Mouse (Mus musculus): ENCODE results near the gene Pde3a. TPM values are rescaled to one million over a fixed set of nuclear protein-coding genes. Genes with fewer than 3 reads are reported as not detected.
A peak's percentile ranks its signal among the peaks of the same experiment; 100 is the strongest.

Gene Pde3a
- polyA plus RNA-seq, 1 experiment = 8.9 TPM

DNA sequence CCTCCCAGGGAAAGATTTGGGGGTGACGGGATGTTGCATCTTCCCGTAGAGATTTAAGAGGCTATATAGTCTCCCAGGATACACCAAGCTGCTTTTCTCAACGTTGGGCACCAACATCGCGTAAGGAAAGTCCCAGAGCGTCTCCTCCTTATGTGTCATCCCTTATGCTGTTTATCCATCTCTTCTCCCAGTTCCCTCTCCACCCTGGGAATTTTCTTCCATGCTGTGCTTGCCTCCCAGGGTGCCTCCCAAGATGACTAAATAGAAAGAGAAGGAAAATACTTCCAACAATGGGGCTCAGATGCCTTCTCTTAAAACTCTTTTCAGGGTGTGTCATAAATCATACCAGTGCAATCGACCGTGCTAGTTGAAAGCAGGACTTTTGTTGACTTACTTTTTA, 199.8 kb downstream of the Pde3a start:
- H3K27ac ChIP-seq (ENCODE audit: insufficient read depth, low read length) = peak overlapping the region; percentile 48; the same call in 1 of the 2 replicates
- no peak for TF ChIP-seq POLR2A (IDR thresholded peaks at IDR 0.05; ENCODE audit: low read depth, low read length)
- TF ChIP-seq CTCF (IDR thresholded peaks at IDR 0.05; ENCODE audit: borderline replicate concordance, insufficient read depth, low read length) = no peak
- H3K4me3 ChIP-seq (ENCODE audit: insufficient read depth, low read length) = no peak overlapping the region
- no peaks in the 10 kb centered on the region for H3K4me1 ChIP-seq (ENCODE audit: control insufficient read depth, insufficient read depth, low read length)

DNA sequence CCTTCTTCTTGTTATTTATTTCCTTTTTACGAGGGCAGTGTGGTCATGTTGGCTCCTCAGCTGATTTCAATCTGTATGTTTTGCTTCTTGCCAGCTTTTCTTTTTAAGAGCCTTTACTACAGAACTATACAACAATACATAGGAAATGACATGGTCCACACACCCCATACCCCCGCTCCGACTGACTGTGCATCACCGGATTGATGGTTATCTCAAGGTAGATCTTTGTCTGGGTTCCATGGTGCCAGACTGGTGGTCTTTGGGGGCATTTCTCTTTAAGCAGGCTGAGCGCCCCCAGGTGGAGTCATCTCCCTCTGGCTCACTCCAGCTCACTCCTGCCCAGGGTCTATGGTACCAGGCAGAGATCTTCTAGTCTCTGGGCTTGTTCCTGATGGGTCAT, 206.3 kb downstream of the Pde3a start:
- Histone ChIP-seq H3K4me3 (ENCODE audit: insufficient read depth, low read length) (no peak overlapping the region), H3K27ac (ENCODE audit: insufficient read depth, low read length) (no peak overlapping the region), H3K4me1 (ENCODE audit: control insufficient read depth, insufficient read depth, low read length) (no peaks in the 10 kb centered on the region)
- no peak for TF ChIP-seq POLR2A (IDR thresholded peaks at IDR 0.05; ENCODE audit: low read depth, low read length)
- no peak for TF ChIP-seq CTCF (IDR thresholded peaks at IDR 0.05; ENCODE audit: borderline replicate concordance, insufficient read depth, low read length)

DNA sequence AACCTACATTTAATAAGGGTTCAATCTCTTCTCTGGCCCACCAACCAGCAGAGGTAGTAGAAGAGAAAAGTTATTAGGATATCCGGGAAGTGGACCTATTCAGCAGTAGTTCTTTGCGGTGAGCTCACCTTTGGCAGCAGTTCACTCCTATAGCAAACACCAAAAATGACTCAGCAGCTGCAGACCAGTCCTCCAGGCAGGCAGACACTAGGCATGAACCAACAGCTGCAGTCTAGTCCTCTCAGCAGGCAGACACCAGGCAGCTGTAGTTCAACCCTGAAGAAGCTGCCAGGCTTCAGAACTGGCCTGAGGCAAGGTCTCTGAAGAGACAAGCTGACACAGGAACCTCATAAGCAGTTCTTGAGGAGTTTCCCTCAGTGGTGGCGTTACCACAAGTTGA, 207.5 kb downstream of the Pde3a start:
- Histone ChIP-seq H3K4me3 (ENCODE audit: insufficient read depth, low read length) (no peak overlapping the region), H3K4me1 (ENCODE audit: control insufficient read depth, insufficient read depth, low read length) (no peaks in the 10 kb centered on the region), H3K27ac (ENCODE audit: insufficient read depth, low read length) (no peak overlapping the region)
- no peak for TF ChIP-seq CTCF (IDR thresholded peaks at IDR 0.05; ENCODE audit: borderline replicate concordance, insufficient read depth, low read length)
- no peak for TF ChIP-seq POLR2A (IDR thresholded peaks at IDR 0.05; ENCODE audit: low read depth, low read length)

DNA sequence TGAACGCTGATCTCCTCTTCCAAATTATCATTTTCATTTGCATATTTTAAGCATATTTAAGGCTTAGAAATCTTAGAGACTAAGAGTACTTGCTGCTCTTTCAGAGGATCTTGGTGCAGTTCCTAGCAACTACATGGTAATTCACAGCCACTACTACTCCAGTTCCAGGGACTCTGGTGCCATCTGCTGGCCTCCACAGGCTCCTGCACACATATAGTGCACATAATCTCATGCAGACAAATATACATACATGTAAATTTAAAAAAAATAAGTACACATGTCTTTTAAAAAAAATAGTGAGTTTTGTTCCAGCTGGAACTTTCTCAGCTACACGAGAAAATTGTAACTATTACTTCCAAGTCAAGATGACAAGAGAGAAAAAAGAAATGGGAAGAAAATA, 221.2 kb downstream of the Pde3a start:
- no peak overlapping the region for H3K27ac ChIP-seq (ENCODE audit: insufficient read depth, low read length)
- TF ChIP-seq CTCF (IDR thresholded peaks at IDR 0.05; ENCODE audit: borderline replicate concordance, insufficient read depth, low read length) (no peak), POLR2A (IDR thresholded peaks at IDR 0.05; ENCODE audit: low read depth, low read length) (no peak)
- 0 out of 2 replicates have a peak, but pooled peaks cover 3% of the 10 kb centered on the region for H3K4me1 ChIP-seq (ENCODE audit: control insufficient read depth, insufficient read depth, low read length)
- no peak overlapping the region for H3K4me3 ChIP-seq (ENCODE audit: insufficient read depth, low read length)

DNA sequence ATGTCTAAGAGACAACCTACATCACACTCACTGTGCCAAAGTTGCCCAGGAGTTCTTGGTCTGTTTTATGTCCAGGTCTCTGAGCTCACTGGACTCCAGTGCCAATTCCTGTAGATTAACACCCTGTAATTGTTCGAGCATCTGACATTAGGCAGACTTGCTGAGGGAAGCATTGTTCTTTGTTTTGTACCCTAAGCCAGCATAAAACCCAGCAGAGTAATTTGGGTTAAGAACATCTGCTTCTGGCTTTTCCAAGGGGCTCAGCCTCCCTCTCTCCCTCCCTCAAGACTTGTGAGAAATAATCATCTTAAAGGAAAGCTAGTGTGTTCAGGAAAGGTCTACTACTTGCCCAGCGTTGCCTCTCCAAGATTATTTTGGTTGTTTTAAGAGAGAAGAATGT, 225.2 kb downstream of the Pde3a start:
- no peak for TF ChIP-seq POLR2A (IDR thresholded peaks at IDR 0.05; ENCODE audit: low read depth, low read length)
- no peak for TF ChIP-seq CTCF (IDR thresholded peaks at IDR 0.05; ENCODE audit: borderline replicate concordance, insufficient read depth, low read length)
- Histone ChIP-seq H3K4me1 (ENCODE audit: control insufficient read depth, insufficient read depth, low read length) (0 out of 2 replicates have a peak, but pooled peaks cover 3% of the 10 kb centered on the region), H3K27ac (ENCODE audit: insufficient read depth, low read length) (peak overlapping the region; percentile 18; the same call in 1 of the 2 replicates), H3K4me3 (ENCODE audit: insufficient read depth, low read length) (no peak overlapping the region)

DNA sequence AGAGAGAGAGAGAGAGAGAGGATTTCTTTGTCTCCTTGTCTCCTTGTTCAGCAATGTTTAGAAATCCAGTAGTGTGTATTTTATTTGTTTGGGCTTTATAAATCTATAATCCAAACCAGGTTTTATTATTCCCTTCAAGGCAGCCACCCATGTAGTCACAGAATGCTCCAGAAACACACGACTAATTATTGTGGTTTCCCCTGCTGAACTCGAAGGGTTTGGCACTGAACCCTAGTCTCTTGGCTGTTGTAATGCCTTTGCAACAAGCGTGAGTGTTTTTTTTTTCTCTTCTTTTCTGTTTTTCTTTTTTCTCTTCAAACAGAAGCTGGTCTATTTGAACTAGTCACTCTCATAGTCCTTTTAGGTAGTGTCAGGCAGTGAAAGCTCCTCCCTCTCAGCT, 225.6 kb downstream of the Pde3a start:
- Histone ChIP-seq H3K27ac (ENCODE audit: insufficient read depth, low read length) (no peak overlapping the region; the same call in 1 of the 2 replicates), H3K4me3 (ENCODE audit: insufficient read depth, low read length) (no peak overlapping the region), H3K4me1 (ENCODE audit: control insufficient read depth, insufficient read depth, low read length) (0 out of 2 replicates have a peak, but pooled peaks cover 3% of the 10 kb centered on the region)
- TF ChIP-seq POLR2A (IDR thresholded peaks at IDR 0.05; ENCODE audit: low read depth, low read length) (no peak), CTCF (IDR thresholded peaks at IDR 0.05; ENCODE audit: borderline replicate concordance, insufficient read depth, low read length) (no peak)

DNA sequence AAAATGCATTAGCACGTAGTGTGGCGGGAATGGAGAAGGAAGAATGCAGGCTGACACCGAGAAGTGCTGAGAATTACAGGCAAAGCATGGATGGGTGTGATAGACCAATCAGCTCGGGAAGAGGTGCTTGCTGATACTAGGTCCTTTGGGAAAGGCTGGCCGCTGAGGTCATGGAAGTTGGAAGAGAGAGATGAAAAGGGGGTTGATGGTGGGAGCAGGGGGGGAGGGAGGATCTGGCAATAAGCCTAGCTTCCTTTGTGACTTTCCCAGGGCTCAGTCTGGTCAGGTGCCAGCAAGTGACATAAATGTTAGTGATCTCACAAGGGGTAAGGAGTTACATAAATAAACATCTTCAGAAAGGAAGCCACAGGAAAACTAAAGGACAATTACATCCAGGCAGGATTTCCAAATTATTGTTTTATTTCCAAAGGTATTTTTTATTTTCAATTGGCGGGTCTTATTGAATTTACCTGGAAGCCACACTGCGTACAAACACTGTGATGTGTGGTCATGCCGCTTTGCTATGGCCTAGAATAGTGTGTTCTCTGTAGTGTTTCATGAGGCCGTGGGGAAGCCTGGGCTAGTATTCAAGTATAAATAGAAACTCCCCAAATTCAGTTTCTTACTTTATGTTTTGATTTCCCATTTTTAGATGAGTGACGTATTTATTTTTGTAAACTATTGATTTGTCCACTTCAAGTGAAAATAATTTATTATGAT, 236.4 kb downstream of the Pde3a start:
- Histone ChIP-seq H3K4me3 (ENCODE audit: insufficient read depth, low read length) (no peak overlapping the region), H3K27ac (ENCODE audit: insufficient read depth, low read length) (no peak overlapping the region), H3K4me1 (ENCODE audit: control insufficient read depth, insufficient read depth, low read length) (no peaks in the 10 kb centered on the region)
- TF ChIP-seq CTCF (IDR thresholded peaks at IDR 0.05; ENCODE audit: borderline replicate concordance, insufficient read depth, low read length) = no peak
- TF ChIP-seq POLR2A (IDR thresholded peaks at IDR 0.05; ENCODE audit: low read depth, low read length) = no peak

DNA sequence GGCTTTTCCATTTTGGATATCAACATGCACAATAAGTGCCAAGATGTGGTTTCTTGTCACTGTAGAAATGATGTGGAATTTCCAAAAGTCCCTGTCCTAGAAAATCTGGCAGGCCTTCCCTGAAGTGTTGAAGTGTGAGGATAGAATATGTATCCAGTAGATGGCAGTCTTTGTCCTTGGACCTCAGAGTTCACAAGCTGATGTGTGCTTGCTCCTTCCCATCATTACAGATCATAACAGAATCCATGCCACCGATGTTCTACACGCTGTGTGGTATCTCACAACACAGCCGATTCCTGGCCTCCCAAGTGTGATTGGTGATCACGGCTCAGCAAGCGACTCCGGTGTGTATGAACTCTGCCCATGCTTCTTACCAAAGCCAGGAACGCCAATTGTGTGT, 238.2 kb downstream of the Pde3a start:
- Histone ChIP-seq H3K4me1 (ENCODE audit: control insufficient read depth, insufficient read depth, low read length) (no peaks in the 10 kb centered on the region), H3K27ac (ENCODE audit: insufficient read depth, low read length) (no peak overlapping the region), H3K4me3 (ENCODE audit: insufficient read depth, low read length) (no peak overlapping the region)
- no peak for TF ChIP-seq POLR2A (IDR thresholded peaks at IDR 0.05; ENCODE audit: low read depth, low read length)
- no peak for TF ChIP-seq CTCF (IDR thresholded peaks at IDR 0.05; ENCODE audit: borderline replicate concordance, insufficient read depth, low read length)

DNA sequence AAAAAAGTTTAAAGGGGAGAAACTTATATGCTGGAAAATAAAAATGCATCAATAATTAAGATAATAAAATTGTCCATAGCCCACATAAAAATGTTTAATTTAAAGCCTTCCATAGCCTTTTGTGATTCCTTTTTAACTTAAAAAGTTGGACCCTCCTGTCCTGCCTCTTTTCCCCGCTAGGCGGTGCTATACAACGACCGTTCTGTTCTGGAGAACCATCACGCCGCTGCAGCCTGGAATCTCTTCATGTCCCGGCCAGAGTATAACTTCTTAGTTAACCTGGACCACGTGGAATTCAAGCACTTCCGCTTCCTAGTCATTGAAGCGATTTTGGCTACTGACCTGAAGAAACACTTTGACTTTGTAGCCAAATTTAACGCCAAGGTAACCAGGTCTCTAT, 239.6 kb downstream of the Pde3a start:
- Histone ChIP-seq H3K27ac (ENCODE audit: insufficient read depth, low read length) (no peak overlapping the region), H3K4me3 (ENCODE audit: insufficient read depth, low read length) (no peak overlapping the region), H3K4me1 (ENCODE audit: control insufficient read depth, insufficient read depth, low read length) (no peaks in the 10 kb centered on the region)
- TF ChIP-seq POLR2A (IDR thresholded peaks at IDR 0.05; ENCODE audit: low read depth, low read length) (no peak), CTCF (IDR thresholded peaks at IDR 0.05; ENCODE audit: borderline replicate concordance, insufficient read depth, low read length) (peak; percentile 35; the same call in 1 of the 2 replicates)

DNA sequence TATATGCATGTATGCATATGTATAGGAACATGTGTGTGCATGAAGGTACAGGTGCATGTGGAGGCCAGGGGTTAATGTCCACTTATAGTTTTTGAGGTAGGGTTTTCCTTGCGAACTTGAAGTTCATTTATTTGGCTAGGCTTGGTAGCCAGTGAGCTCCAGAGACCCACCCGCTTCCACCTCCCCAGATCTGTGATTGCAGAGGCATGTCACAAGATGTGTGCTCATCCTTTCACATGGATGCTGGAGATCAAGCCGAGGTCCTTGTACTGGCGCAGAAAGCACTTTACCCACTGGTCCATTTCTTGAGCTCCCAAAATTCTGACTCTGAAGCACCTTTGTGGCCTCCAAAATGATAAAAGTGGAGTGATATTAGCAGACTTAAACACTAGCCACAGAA, 245.8 kb downstream of the Pde3a start:
- Histone ChIP-seq H3K4me1 (ENCODE audit: control insufficient read depth, insufficient read depth, low read length) (no peaks in the 10 kb centered on the region), H3K4me3 (ENCODE audit: insufficient read depth, low read length) (no peak overlapping the region), H3K27ac (ENCODE audit: insufficient read depth, low read length) (no peak overlapping the region)
- TF ChIP-seq POLR2A (IDR thresholded peaks at IDR 0.05; ENCODE audit: low read depth, low read length) = no peak
- no peak for TF ChIP-seq CTCF (IDR thresholded peaks at IDR 0.05; ENCODE audit: borderline replicate concordance, insufficient read depth, low read length)

Data from embryonic fibroblast, embryonic 13.5 days (primary cell).